Mouse (Mus musculus) spleen, adult 2 months (tissue): ENCODE results near the gene Tspan2. TPM values are rescaled to one million over a fixed set of nuclear protein-coding genes. Genes with fewer than 3 reads are reported as not detected.

Source experiments
- DNase-seq, 2 experiments: peaks; one replicate each; pipeline versions ENCODE4 v3.0.0 to v3.0.0-alpha.2; 2012 to 2021; ENCODE audit warnings: low spot score in 2 of 2, low read depth in 1 of 2
- H3K27ac ChIP-seq: fragments of 200-500 bp; 2 replicates; pipeline ENCODE4 v1.5.1; 2012; ENCODE audit warnings: low read length, inconsistent platforms; ENCODE audit not compliant: insufficient read depth
- H3K27me3 ChIP-seq: fragments of 200-500 bp; 2 replicates; pipeline ENCODE4 v1.6.1; 2012; ENCODE audit warnings: mild to moderate bottlenecking, moderate library complexity, low read length, inconsistent platforms; ENCODE audit not compliant: control insufficient read depth, insufficient read depth
- H3K36me3 ChIP-seq: fragments of 200-500 bp; 2 replicates; pipeline ENCODE4 v1.6.1; 2012; ENCODE audit warnings: mild to moderate bottlenecking, low read length, inconsistent platforms; ENCODE audit not compliant: control insufficient read depth, insufficient read depth
- H3K4me1 ChIP-seq: fragments of 200-500 bp; 2 replicates; pipeline ENCODE4 v1.6.1; 2011; ENCODE audit warnings: inconsistent platforms; ENCODE audit not compliant: control insufficient read depth, insufficient read depth, insufficient read length
- H3K4me3 ChIP-seq: fragments of 200-500 bp; 2 replicates; pipeline ENCODE4 v1.5.1; 2011; ENCODE audit warnings: mild to moderate bottlenecking, inconsistent platforms; ENCODE audit not compliant: insufficient read depth, insufficient read length; ENCODE audit errors: extremely low read depth
- CTCF ChIP-seq: fragments of 200-500 bp; IDR thresholded peaks from 2 replicates; pipeline ENCODE4 v1.5.1; 2011; ENCODE audit warnings: mild to moderate bottlenecking, inconsistent platforms; ENCODE audit not compliant: insufficient read depth, insufficient read length, insufficient replicate concordance; ENCODE audit errors: extremely low read depth
- POLR2A ChIP-seq: fragments of 200-500 bp; IDR thresholded peaks from 2 replicates; pipeline ENCODE4 v1.6.1; 2011; ENCODE audit warnings: low read depth, low read length, inconsistent platforms
- WGBS: fragments of 180-500 bp; shearing (Covaris S2); methylation state at CpG from one replicate; pipeline ENCODE4 v1.1.7; 2018; 5-methylcytosine and 5-hydroxymethylcytosine counted together
- polyA plus RNA-seq: library from polyadenylated mRNA; depleted of rRNA; stranded (reverse); fragments of >200 nt; gene quantifications from 2 replicates; pipeline ENCODE4 v1.2.3, GENCODE M21; 2012

Tspan2 gene
- polyA plus RNA-seq, 1 experiment, result 1.5 TPM

DNA sequence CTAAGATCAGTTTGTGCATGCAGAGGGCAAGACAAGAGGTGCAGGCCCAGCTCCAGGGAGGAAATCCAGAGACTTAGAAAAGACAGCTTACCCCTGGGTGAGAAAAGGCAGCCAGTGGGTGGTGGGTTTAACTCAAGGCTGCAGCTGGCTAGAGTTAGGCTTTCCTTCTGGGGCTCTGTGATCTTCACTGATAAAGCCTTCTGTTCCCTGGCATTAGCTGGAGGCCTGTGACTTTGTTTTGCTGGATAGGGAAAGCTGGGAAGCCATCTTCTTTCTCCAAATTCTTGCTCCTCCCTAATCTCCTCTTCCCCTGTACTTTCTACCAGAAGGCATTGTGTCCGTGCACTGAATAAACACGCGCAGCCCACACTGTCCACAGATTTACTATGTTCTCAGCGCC lies 8.4 kb downstream of the Tspan2 start:
- Histone ChIP-seq H3K27ac (no peak overlapping the region), H3K27me3 (no peaks in the 10 kb centered on the region), H3K4me3 (no peak overlapping the region), H3K4me1 (peaks cover 12% of the 10 kb centered on the region; the same call in 1 of the 2 replicates), H3K36me3 (no peaks in the 10 kb centered on the region)
- WGBS, result 89% methylated on average over 4 of the region's 4 CpGs
- TF ChIP-seq CTCF (no peak), POLR2A (no peak)
- no peak for DNase-seq

DNA sequence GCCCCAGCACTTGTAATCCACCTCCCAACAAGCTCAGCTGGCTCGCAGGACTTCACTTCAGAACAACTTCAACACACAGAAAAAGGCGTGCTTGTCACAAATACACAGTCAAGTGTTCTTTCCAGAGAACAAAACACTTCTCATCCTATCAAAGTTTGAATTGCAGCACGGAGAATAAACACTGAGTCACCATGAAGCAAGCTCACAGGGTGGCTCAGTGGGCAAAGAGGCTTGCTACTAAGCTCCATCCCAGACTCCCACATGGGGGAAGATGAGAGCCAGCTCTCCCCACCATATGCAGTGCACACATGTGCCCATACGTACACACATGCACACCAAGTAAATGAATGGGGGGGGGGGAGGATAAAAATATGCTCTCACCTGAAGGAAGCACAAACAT lies 8.9 kb downstream of the Tspan2 start:
- Histone ChIP-seq H3K4me1 (peaks cover 9% of the 10 kb centered on the region; the same call in 1 of the 2 replicates), H3K27me3 (no peaks in the 10 kb centered on the region), H3K36me3 (no peaks in the 10 kb centered on the region), H3K4me3 (no peak overlapping the region), H3K27ac (no peak overlapping the region)
- no peak for TF ChIP-seq POLR2A
- TF ChIP-seq CTCF, result no peak
- no peak for DNase-seq
- WGBS, result 80% methylated on average over 4 of the region's 4 CpGs

DNA sequence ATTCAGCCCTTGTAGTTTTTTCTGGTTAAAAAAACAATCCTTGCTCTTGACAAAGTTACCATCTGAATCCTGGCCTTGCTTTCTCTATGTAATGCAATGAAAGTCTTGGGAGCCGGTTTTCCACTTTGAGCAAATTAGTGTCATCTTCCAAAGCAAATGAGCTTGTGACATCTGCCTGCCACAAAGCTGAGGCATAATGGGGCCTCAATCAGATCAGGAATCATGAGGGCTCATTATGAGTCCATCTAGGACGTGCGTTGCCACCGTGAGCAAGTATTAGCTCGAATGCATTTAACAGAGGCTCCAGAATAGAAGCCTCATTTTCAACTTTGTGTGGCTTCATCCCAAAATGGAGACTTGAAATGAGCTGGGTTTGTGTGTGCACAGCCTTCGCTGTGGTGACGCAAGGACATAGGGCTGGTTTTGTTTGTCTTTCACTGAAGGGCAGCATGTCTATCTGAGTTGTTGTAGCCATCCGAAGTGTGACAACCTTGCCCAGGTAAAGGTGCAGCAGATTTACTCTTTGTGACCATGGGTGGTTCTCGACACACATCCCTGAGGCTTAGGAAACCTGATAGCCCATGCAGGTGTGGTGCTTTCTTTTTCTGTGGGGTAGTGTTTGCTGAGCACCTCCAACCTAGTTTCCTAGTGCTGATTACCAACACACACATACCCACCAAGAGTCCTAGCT lies 9.6 kb downstream of the Tspan2 start:
- Histone ChIP-seq H3K36me3 (no peaks in the 10 kb centered on the region), H3K27me3 (no peaks in the 10 kb centered on the region), H3K4me1 (peaks cover 2% of the 10 kb centered on the region; the same call in 1 of the 2 replicates), H3K27ac (no peak overlapping the region), H3K4me3 (no peak overlapping the region)
- DNase-seq, result no peak
- 89% methylated on average over 9 of the region's 9 CpGs for WGBS
- TF ChIP-seq CTCF (no peak), POLR2A (no peak)

DNA sequence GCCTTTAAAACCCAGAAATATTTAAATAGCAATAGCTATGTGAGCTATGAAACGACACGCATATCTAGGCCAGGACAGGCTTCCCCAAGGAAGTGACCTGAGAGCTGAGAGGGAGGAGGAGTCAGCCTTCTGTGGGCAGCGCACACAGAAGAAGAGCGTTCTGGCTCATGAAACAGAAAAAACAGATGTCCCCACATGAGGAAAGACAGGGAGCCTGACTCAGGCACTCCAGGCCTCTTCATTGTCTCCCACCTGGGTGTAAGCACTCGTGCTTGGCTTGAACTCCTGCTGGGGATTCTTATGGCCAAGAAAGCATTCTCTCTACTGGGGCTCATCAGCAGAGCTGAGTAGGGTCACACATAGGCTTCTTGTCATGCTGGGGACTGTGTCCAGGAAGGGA lies 10.3 kb downstream of the Tspan2 start:
- Histone ChIP-seq H3K27ac (no peak overlapping the region), H3K4me3 (no peak overlapping the region), H3K27me3 (no peaks in the 10 kb centered on the region), H3K36me3 (no peaks in the 10 kb centered on the region), H3K4me1 (peaks cover 2% of the 10 kb centered on the region; the same call in 1 of the 2 replicates)
- TF ChIP-seq POLR2A (no peak), CTCF (no peak)
- WGBS, result 13% methylated on average over 5 of the region's 5 CpGs
- no peak for DNase-seq

DNA sequence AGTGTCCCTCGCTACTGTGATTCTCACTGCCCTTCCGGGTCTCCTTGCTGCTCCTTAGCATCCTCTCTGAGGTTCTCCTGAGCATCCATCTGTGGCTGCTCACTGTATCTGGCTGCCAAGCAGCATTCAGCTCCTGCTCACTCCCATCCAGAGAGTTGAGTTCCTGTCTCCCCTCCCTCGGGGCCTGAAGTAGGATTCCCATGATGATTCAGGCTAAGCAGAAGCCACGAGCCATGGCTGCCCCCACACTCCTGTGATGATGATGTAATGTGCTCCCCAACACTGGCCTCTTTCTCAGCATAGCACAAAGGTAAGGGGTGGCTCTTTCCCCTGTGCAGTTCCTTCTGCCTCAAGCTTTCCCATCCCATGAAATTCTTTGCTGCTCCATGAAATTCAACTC lies 11.8 kb downstream of the Tspan2 start:
- no peak overlapping the region for H3K27ac ChIP-seq
- 69% methylated on average over 4 of the region's 4 CpGs for WGBS
- H3K4me1 ChIP-seq, result peaks cover 2% of the 10 kb centered on the region; the same call in 1 of the 2 replicates
- no peak for TF ChIP-seq POLR2A
- TF ChIP-seq CTCF, result no peak
- H3K4me3 ChIP-seq, result no peak overlapping the region
- no peaks in the 10 kb centered on the region for H3K27me3 ChIP-seq
- DNase-seq, result no peak
- H3K36me3 ChIP-seq, result no peaks in the 10 kb centered on the region

DNA sequence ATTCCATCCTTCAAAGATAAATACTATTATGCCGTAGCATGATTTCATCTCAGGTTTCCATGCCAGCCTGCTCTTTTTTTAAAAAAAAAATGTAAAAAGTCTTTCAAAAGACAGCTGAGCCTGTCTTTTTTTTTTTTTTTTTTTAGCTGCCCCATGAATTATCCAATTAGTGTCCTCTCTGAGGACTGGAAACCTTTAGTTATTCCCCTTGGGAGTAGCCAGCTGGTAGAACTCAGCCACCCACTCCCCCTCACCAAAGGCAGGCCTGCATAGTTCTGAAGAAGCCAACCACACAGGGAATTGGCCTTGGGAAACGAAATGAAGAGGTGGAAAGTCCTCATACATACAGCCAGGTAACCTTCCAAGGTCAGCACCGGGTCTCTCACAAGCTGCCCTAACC lies 13.7 kb downstream of the Tspan2 start:
- H3K27ac ChIP-seq, result no peak overlapping the region
- H3K4me3 ChIP-seq, result no peak overlapping the region
- peaks cover 2% of the 10 kb centered on the region; the same call in 1 of the 2 replicates for H3K4me1 ChIP-seq
- H3K36me3 ChIP-seq, result no peaks in the 10 kb centered on the region
- TF ChIP-seq POLR2A (no peak), CTCF (no peak)
- 79% methylated on average over 3 of the region's 3 CpGs for WGBS
- no peaks in the 10 kb centered on the region for H3K27me3 ChIP-seq
- no peak for DNase-seq

DNA sequence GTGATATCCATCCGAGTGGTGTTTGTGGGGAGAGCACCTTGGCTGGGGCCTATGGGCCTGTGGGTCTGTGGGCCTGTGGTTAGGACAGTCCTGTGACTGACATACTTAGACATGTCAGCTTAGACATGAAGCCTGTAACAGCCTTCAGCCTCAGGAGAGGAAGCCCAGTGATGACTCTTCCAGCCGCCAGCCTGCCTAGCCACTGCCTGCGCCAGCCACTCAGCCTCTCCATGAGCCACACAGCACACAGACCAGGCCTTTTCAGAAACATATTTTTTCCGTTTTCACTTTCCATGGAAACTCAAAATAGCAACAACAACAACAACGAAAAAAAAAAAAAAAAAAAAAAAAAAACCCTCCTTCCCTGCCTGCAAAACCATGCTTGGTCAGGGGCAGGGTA lies 14.4 kb downstream of the Tspan2 start:
- Histone ChIP-seq H3K27me3 (no peaks in the 10 kb centered on the region), H3K4me1 (peaks cover 2% of the 10 kb centered on the region; the same call in 1 of the 2 replicates), H3K36me3 (no peaks in the 10 kb centered on the region), H3K4me3 (no peak overlapping the region), H3K27ac (no peak overlapping the region)
- no peak for DNase-seq
- 70% methylated on average over 5 of the region's 5 CpGs for WGBS
- no peak for TF ChIP-seq POLR2A
- no peak for TF ChIP-seq CTCF
